Mouse (Mus musculus) MN1 (cell line): ENCODE measurements at regions not wholly inside any gene's neighbourhood (a gene's known extent, or its start where the extent isn't known, plus 50 kb on each side); places are given as distances from the start of the nearest gene placed in this dataset.

Source experiments
- DNase-seq: peaks from one replicate; pipeline ENCODE4 v3.0.0-alpha.2; 2016; ENCODE audit warnings: low spot score

DNA sequence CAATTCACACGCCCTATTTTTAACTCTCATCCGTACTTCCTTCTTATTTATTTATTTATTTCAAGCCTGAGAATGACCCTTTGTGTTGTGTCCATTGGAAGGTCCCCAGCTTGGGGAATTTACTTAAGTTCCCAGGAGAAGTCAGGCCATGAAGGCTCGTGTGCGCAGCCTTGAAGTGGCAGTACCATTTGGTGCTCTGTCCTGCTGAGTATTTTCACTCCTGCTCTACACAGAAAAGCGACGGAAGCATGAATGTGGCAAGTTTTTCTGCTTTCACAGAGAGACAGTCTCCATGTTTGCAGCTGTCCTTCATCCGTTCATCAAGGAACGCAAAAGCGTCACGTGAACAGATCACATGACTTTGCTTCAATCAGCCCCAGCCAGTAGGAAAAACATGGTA, 610.2 kb upstream of the Clint1 start:
- no peak for DNase-seq

- no peak for DNase-seq
Measured at GRCm38 (mm10) chr11:45244796-45245195, 607.1 kb upstream of the Clint1 start.

GRCm38 (mm10) chr11:45256019-45256418, 595.8 kb upstream of the Clint1 start:
- no peak for DNase-seq

- no peak for DNase-seq
Measured at GRCm38 (mm10) chr11:45262198-45262597, 589.7 kb upstream of the Clint1 start.

DNA sequence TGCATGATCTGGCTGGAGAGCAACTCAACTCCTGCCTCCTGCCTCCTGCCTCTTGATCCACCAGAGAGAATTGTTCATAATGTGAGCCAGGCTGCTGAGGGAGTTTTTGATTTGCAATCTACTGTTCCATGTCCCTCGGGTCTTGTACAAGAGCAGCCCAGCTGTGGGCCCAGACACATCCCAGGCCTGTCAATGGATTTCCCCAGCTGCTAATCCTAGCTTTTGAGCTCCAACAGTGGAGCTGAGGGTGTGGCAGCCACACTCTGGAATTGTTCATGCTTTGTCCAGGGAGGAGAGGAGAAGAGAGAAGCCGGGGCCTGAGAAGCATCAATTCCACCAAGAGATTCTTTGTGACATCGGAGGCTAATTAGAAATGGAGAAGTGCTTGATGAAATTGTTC, 587.9 kb upstream of the Clint1 start:
- DNase-seq, result no peak

GRCm38 (mm10) chr11:45265171-45265988, 586.5 kb upstream of the Clint1 start:
- DNase-seq, result no peak

DNA sequence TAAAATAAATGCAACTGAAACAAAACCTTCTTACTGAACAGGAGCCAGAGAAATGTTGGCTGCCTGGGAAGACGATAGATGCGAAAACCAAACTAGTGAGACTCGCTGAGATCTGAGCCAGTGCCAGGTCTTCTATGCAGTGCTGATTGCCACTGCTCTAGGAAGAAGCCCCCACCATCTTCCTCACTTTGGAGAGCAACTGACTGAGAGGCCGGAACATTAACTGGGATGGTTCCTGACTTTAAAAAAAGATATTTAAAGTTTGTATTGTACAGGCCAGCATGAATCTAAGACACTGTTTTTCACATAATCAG, 585.9 kb upstream of the Clint1 start:
- no peak for DNase-seq

GRCm38 (mm10) chr11:45269215-45269614, 582.6 kb upstream of the Clint1 start:
- no peak for DNase-seq

DNA sequence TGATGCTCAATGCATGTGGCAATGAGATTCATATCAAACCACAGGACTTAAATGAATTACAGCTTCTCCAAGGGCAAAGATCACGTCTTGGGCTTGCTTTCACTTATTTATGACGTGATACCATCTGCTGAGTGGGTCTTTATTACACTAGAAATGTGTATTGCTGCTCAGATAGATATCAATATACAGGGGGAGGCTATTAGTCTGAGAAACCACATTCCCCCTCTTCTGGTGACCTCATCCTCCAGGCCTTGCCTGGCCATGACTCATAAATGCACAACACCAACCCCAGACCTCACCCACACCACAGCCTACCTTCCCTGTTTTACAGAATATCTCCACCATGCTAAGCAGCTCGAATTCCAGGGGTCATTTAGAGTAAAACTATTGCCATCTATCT, 580.6 kb upstream of the Clint1 start:
- DNase-seq, result no peak

GRCm38 (mm10) chr11:45274446-45275119, 577.3 kb upstream of the Clint1 start:
- DNase-seq, result no peak

- DNase-seq, result no peak
Measured at GRCm38 (mm10) chr11:45275170-45275569, 576.7 kb upstream of the Clint1 start.

DNA sequence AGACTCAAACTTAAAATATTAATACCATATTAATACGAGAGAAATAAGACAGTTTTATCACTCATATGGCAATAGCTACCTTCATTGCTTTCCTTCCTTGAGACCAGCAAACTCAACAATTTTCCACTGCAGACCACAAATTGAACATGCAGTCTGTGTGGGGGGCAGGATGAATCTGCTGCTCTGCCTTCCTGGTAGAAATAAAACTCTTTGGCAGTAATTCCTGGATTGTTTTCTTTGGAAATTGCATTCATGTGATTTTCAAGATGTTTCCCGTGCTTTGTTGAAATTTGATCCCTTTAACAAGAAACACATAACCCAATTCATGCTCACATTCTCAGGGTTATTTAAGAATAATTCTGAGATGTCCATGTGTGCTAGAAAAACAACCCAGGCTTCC, 555.1 kb upstream of the Clint1 start:
- no peak for DNase-seq

DNA sequence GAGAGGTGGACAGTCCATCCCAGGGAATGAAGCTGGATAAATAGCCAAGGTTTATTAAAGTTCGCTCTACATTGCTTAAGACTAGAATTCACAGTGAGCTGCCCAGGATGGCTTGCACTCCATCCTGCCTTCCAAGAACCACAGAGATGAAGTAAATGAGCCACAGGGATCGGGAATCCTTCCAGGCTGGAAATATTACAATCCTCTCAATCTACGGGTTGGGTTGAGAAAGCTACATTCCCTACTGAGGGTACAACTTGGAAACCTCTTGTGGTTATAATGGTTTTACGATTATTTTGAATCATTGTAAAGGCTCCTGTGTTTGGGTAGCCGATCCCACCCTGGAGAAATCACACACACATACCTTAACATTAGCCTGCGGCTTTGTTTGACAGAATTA, 539.9 kb upstream of the Clint1 start:
- no peak for DNase-seq

DNA sequence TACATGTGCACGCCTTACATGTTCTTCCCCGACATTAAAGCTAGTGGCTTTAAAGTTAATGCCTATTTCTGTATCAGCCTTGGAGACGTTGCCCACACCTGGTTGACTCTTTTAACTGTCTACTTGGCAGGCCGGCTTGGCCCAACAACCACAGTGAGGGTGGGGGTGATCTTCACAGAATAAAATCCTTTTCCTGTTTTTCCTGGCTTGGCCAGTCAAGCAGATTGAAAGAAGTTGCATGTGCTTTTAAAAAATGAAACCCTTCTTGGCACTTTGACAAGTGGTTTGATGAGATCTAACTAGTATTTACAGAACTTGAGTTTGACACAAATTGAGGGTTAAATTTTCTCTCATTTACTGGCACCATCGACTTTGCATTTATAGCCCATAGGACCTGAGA, 528.1 kb upstream of the Clint1 start:
- DNase-seq, result no peak

DNA sequence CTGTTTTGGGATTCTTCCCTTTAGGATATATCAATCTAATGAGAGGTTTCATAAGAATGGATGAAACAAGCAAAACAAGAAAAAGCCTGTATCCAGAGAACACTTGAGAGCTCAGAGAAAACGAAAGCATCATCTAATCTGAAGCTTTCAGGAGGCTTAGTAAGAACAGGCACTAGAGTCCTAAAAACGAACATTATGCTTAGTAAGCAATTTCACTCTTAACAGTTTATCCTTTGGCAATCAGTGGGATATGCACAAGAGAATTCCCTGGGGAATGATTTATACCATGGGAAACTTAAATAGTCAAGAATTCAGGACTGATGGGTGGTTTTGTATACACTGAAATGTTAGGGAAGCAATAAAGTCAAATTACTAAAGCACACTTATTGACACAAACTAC, 521.5 kb upstream of the Clint1 start:
- no peak for DNase-seq

- DNase-seq, result no peak
Measured at GRCm38 (mm10) chr11:45333756-45334155, 518.1 kb upstream of the Clint1 start.

DNA sequence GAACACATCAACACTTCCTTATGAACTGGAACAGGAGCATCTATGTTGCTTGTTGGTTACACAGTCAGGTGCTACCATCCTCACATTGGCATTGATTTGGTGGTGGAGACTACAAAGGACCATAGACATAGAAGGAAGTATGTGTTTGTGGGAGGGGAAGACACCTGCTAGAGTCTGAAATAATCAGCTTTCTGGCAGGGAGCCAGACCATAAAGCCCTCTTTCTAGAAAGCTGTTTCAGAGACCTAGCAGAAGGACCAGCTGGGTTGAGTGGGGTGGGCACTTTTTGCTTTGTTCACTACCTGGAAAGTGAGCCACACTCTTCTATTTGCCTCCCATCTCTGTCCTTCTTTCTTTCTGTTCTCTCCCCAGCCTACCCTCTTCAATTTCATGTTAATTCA, 502.5 kb upstream of the Clint1 start:
- no peak for DNase-seq

DNA sequence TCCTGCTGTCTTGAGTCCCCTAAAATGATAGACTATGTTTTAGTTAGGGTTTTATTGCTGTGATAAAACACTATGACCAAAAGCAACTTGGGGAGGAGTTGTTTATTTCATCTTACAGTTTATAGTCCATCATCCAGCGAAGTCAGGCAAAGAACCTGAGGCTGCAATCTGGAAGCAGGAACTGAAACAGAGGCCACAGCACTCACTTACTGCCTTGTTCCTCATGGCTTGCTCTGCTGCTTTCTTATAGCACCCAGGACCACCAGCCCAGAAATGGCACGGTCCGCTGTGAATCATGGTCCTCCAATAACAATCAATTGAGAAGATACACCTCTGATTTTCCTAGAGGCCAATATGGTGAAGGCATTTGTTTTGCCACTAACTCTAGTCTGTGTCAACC, 486.5 kb upstream of the Clint1 start:
- DNase-seq, result no peak

- DNase-seq, result no peak
Measured at GRCm38 (mm10) chr11:45389243-45390146, 462.4 kb upstream of the Clint1 start.

GRCm38 (mm10) chr11:45396009-45396408, 455.8 kb upstream of the Clint1 start:
- DNase-seq, result no peak

- no peak for DNase-seq
Measured at GRCm38 (mm10) chr11:45398188-45398587, 453.7 kb upstream of the Clint1 start.

GRCm38 (mm10) chr11:45404377-45405029, 447.3 kb upstream of the Clint1 start:
- DNase-seq, result no peak
